Mouse (Mus musculus) cerebral cortex, adult 2 months (tissue): Measurements from ENCODE around the gene Ccdc96.

Source experiments
- WGBS: fragments of 180-500 bp; shearing (Covaris S2); methylation state at CpG from one replicate; pipeline ENCODE4 v1.1.7; 2018; 5-methylcytosine and 5-hydroxymethylcytosine counted together

The Ccdc96 gene

GRCm38 (mm10) chr5:36472876-36473655 lies 11.3 kb upstream of the Ccdc96 start:
- 74% methylated on average over 4 of the region's 4 CpGs for WGBS

- WGBS, result 81% methylated on average over 5 of the region's 5 CpGs
Measured at GRCm38 (mm10) chr5:36474283-36474682, 10.1 kb upstream of the Ccdc96 start.

GRCm38 (mm10) chr5:36477486-36477885 lies 6.9 kb upstream of the Ccdc96 start:
- 78% methylated on average over 3 of the region's 3 CpGs for WGBS

- 76% methylated on average over 6 of the region's 6 CpGs for WGBS
Measured at GRCm38 (mm10) chr5:36478540-36479420, 5.6 kb upstream of the Ccdc96 start.

GRCm38 (mm10) chr5:36479735-36480134 lies 4.7 kb upstream of the Ccdc96 start:
- WGBS, result 67% methylated on average over 2 of the region's 2 CpGs

- WGBS, result 32% methylated on average over 4 of the region's 4 CpGs
Measured at GRCm38 (mm10) chr5:36480398-36480797, 4.0 kb upstream of the Ccdc96 start.

- WGBS, result 67% methylated on average over 1 of the region's 1 CpGs
Measured at GRCm38 (mm10) chr5:36481114-36481513, 3.3 kb upstream of the Ccdc96 start.

GRCm38 (mm10) chr5:36483203-36484101 lies 936 bp upstream of the Ccdc96 start:
- WGBS, result 3% methylated on average over 58 of the region's 58 CpGs

GRCm38 (mm10) chr5:36485306-36485705 lies 918 bp downstream of the Ccdc96 start:
- 48% methylated on average over 19 of the region's 19 CpGs for WGBS

- WGBS, result 55% methylated on average over 2 of the region's 2 CpGs
Measured at GRCm38 (mm10) chr5:36489225-36489624, 4.8 kb downstream of the Ccdc96 start.

- 42% methylated on average over 6 of the region's 6 CpGs for WGBS
Measured at GRCm38 (mm10) chr5:36493919-36494318, 9.5 kb downstream of the Ccdc96 start.

GRCm38 (mm10) chr5:36494709-36495108 lies 10.3 kb downstream of the Ccdc96 start:
- WGBS, result 63% methylated on average over 9 of the region's 9 CpGs

GRCm38 (mm10) chr5:36505235-36505634 lies 20.8 kb downstream of the Ccdc96 start:
- WGBS, result 87% methylated on average over 7 of the region's 7 CpGs

GRCm38 (mm10) chr5:36505643-36506042 lies 21.3 kb downstream of the Ccdc96 start:
- WGBS, result 81% methylated on average over 5 of the region's 5 CpGs

- WGBS, result 86% methylated on average over 10 of the region's 10 CpGs
Measured at GRCm38 (mm10) chr5:36508351-36508750, 24.0 kb downstream of the Ccdc96 start.

GRCm38 (mm10) chr5:36510956-36511355 lies 26.6 kb downstream of the Ccdc96 start:
- 98% methylated on average over 2 of the region's 2 CpGs for WGBS

GRCm38 (mm10) chr5:36515126-36515525 lies 30.7 kb downstream of the Ccdc96 start:
- WGBS, result 88% methylated on average over 1 of the region's 1 CpGs

- 56% methylated on average over 5 of the region's 5 CpGs for WGBS
Measured at GRCm38 (mm10) chr5:36515558-36515957, 31.2 kb downstream of the Ccdc96 start.

GRCm38 (mm10) chr5:36517596-36517995 lies 33.2 kb downstream of the Ccdc96 start:
- 81% methylated on average over 3 of the region's 3 CpGs for WGBS

- WGBS, result 67% methylated on average over 3 of the region's 3 CpGs
Measured at GRCm38 (mm10) chr5:36519751-36520150, 35.4 kb downstream of the Ccdc96 start.

- 26% methylated on average over 2 of the region's 2 CpGs for WGBS
Measured at GRCm38 (mm10) chr5:36522782-36523181, 38.4 kb downstream of the Ccdc96 start.
